Mouse (Mus musculus) thymus, adult 2 months (tissue): Measurements from ENCODE around the gene AI661453.

Experiments
- CTCF ChIP-seq: fragments of 200-500 bp; IDR thresholded peaks from 2 replicates; pipeline ENCODE4 v1.5.1; 2012; ENCODE audit warnings: mild to moderate bottlenecking, control low read depth, low read length, moderate library complexity, borderline replicate concordance; ENCODE audit not compliant: control insufficient read depth, poor library complexity, insufficient read depth; ENCODE audit errors: extremely low read depth
- POLR2A ChIP-seq: fragments of 200-500 bp; IDR thresholded peaks from 2 replicates; pipeline ENCODE4 v1.6.1; 2012; ENCODE audit warnings: mild to moderate bottlenecking, low read length, control low read depth, moderate library complexity; ENCODE audit not compliant: control insufficient read depth, poor library complexity, insufficient read depth; ENCODE audit errors: extremely low read depth

GRCm38 (mm10) chr17:47467659-47468058, 31.2 kb downstream of the AI661453 start:
- TF ChIP-seq POLR2A (no peak), CTCF (no peak)
